Mouse (Mus musculus) liver, adult 2 months (tissue): ENCODE measurements at regions not wholly inside any gene's neighbourhood (a gene's known extent, or its start where the extent isn't known, plus 50 kb on each side); places are given as distances from the start of the nearest gene placed in this dataset.

Experiments
- DNase-seq: peaks from one replicate; pipeline ENCODE4 v3.0.0-alpha.2; 2011; ENCODE audit warnings: low read depth, low spot score; ENCODE audit errors: extremely low read depth
- H3K27ac ChIP-seq: fragments of 200-500 bp; replicated peaks from 2 replicates; pipeline ENCODE4 v1.5.1; 2012; ENCODE audit warnings: low read depth, mild to moderate bottlenecking, control low read depth, inconsistent platforms, low read length; ENCODE audit not compliant: insufficient read depth
- H3K27me3 ChIP-seq: fragments of 200-500 bp; 2 replicates; pipeline ENCODE4 v1.6.1; 2012; ENCODE audit warnings: mild to moderate bottlenecking, moderate library complexity, low read length, inconsistent platforms; ENCODE audit not compliant: control insufficient read depth, insufficient read depth
- H3K36me3 ChIP-seq: fragments of 200-500 bp; 2 replicates; pipeline ENCODE4 v1.6.1; 2012; ENCODE audit warnings: low read length, inconsistent platforms; ENCODE audit not compliant: control insufficient read depth, insufficient read depth
- H3K4me1 ChIP-seq: fragments of 200-500 bp; 2 replicates; pipeline ENCODE4 v1.6.1; 2011; ENCODE audit warnings: low read length; ENCODE audit not compliant: control insufficient read depth, insufficient read depth
- H3K4me3 ChIP-seq: fragments of 200-500 bp; 2 replicates; pipeline ENCODE4 v1.5.1; 2011; ENCODE audit warnings: low read depth, mild to moderate bottlenecking, control low read depth, low read length, moderate library complexity; ENCODE audit not compliant: insufficient read depth
- H3K79me2 ChIP-seq: fragments of 200-500 bp; 2 replicates; pipeline ENCODE4 v1.6.1; 2012; ENCODE audit warnings: inconsistent platforms, mild to moderate bottlenecking, low read length, moderate library complexity; ENCODE audit not compliant: control insufficient read depth, insufficient read depth
- H3K9ac ChIP-seq: fragments of 200-500 bp; 2 replicates; pipeline ENCODE4 v1.6.1; 2012; ENCODE audit warnings: low read depth, mild to moderate bottlenecking, control low read depth, inconsistent platforms, low read length
- CTCF ChIP-seq: fragments of 200-500 bp; IDR thresholded peaks from 2 replicates; pipeline ENCODE4 v1.5.1; 2011; ENCODE audit warnings: low read depth, low read length, control low read depth
- POLR2A ChIP-seq: fragments of 200-500 bp; IDR thresholded peaks from 2 replicates; pipeline ENCODE4 v1.6.1; 2011; ENCODE audit warnings: low read length, control low read depth; ENCODE audit not compliant: insufficient read depth; ENCODE audit errors: extremely low read depth
- WGBS: fragments of 180-500 bp; shearing (Covaris S2); methylation state at CpG from one replicate; pipeline ENCODE4 v1.1.7; 2018; 5-methylcytosine and 5-hydroxymethylcytosine counted together

GRCm38 (mm10) chr6:94390403-94390802 is 106.7 kb upstream of the Magi1 start:
- peaks cover 8% of the 10 kb centered on the region for H3K4me1 ChIP-seq
- no peaks in the 10 kb centered on the region for H3K79me2 ChIP-seq
- 28% methylated on average over 2 of the region's 2 CpGs for WGBS
- no peaks in the 10 kb centered on the region for H3K36me3 ChIP-seq
- H3K4me3 ChIP-seq = no peak overlapping the region
- DNase-seq = peak; percentile 90
- H3K9ac ChIP-seq = 0 out of 2 replicates have a peak overlapping the region, but pooled peaks have one; percentile 25
- H3K27ac ChIP-seq = peak overlapping the region; percentile 95
- no peaks in the 10 kb centered on the region for H3K27me3 ChIP-seq
- no peak for TF ChIP-seq CTCF
- no peak for TF ChIP-seq POLR2A

GRCm38 (mm10) chr6:94389716-94390115 is 106.0 kb upstream of the Magi1 start:
- H3K4me1 ChIP-seq = peaks cover 8% of the 10 kb centered on the region
- peak overlapping the region; percentile 60; the same call in 1 of the 2 replicates for H3K9ac ChIP-seq
- no peaks in the 10 kb centered on the region for H3K79me2 ChIP-seq
- peak; percentile 94 for DNase-seq
- H3K36me3 ChIP-seq = no peaks in the 10 kb centered on the region
- H3K4me3 ChIP-seq = no peak overlapping the region; the same call in 1 of the 2 replicates
- H3K27me3 ChIP-seq = no peaks in the 10 kb centered on the region
- WGBS = 18% methylated on average over 9 of the region's 9 CpGs
- H3K27ac ChIP-seq = peak overlapping the region; percentile 95
- no peak for TF ChIP-seq CTCF

GRCm38 (mm10) chr6:94387648-94388047 is 103.9 kb upstream of the Magi1 start:
- 72% methylated on average over 2 of the region's 2 CpGs for WGBS
- H3K27ac ChIP-seq = no peak overlapping the region
- H3K36me3 ChIP-seq = no peaks in the 10 kb centered on the region
- H3K9ac ChIP-seq = no peak overlapping the region
- DNase-seq = no peak
- H3K4me3 ChIP-seq = no peak overlapping the region
- H3K4me1 ChIP-seq = peaks cover 8% of the 10 kb centered on the region
- H3K27me3 ChIP-seq = no peaks in the 10 kb centered on the region
- H3K79me2 ChIP-seq = no peaks in the 10 kb centered on the region
- no peak for TF ChIP-seq POLR2A
- no peak for TF ChIP-seq CTCF

GRCm38 (mm10) chr6:94385531-94385930 is 101.8 kb upstream of the Magi1 start:
- peak; percentile 17 for DNase-seq
- 73% methylated on average over 2 of the region's 2 CpGs for WGBS
- H3K9ac ChIP-seq = no peak overlapping the region
- no peaks in the 10 kb centered on the region for H3K36me3 ChIP-seq
- no peak for TF ChIP-seq CTCF
- H3K4me3 ChIP-seq = no peak overlapping the region
- no peaks in the 10 kb centered on the region for H3K79me2 ChIP-seq
- H3K27ac ChIP-seq = no peak overlapping the region
- H3K27me3 ChIP-seq = no peaks in the 10 kb centered on the region
- peaks cover 7% of the 10 kb centered on the region for H3K4me1 ChIP-seq

GRCm38 (mm10) chr6:94369991-94370390 is 86.3 kb upstream of the Magi1 start:
- H3K9ac ChIP-seq = no peak overlapping the region
- H3K79me2 ChIP-seq = no peaks in the 10 kb centered on the region
- no peak overlapping the region for H3K27ac ChIP-seq
- 89% methylated on average over 2 of the region's 2 CpGs for WGBS
- TF ChIP-seq CTCF = no peak
- TF ChIP-seq POLR2A = no peak
- no peak for DNase-seq
- H3K4me3 ChIP-seq = no peak overlapping the region
- no peaks in the 10 kb centered on the region for H3K27me3 ChIP-seq
- H3K36me3 ChIP-seq = no peaks in the 10 kb centered on the region
- no peaks in the 10 kb centered on the region for H3K4me1 ChIP-seq

- Histone ChIP-seq H3K4me1 (no peaks in the 10 kb centered on the region), H3K27me3 (no peaks in the 10 kb centered on the region), H3K79me2 (no peaks in the 10 kb centered on the region), H3K4me3 (no peak overlapping the region), H3K9ac (no peak overlapping the region), H3K36me3 (no peaks in the 10 kb centered on the region), H3K27ac (no peak overlapping the region)
- TF ChIP-seq POLR2A (no peak), CTCF (no peak)
- 71% methylated on average over 6 of the region's 6 CpGs for WGBS
- peak; percentile 55 for DNase-seq
Observed at GRCm38 (mm10) chr6:94363951-94364350, 80.2 kb upstream of the Magi1 start.
